Mouse (Mus musculus): ENCODE measurements around the gene Tsnax.

The Tsnax gene

DNA sequence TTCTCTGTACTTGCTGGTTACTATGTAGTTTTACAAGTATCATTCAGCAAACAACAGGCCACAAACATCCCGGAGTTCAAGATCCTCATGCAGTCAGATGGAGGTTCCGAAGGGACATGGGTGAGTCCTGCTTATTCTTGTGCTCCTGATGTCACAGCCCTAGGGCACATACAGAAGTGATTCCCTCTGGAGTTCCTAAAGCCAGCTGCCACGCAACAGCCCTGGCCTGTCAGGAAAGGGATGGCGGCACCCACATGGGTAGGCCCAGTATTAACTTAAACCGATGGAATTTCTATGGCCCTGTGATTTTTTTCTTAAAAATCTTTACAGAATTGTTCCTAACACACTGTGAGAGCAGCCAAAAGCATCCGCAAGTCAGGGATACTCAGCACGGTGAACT, 30.6 kb downstream of the Tsnax start:
- in situ Hi-C loops (cut with MboI, MseI), result no loop called here

DNA sequence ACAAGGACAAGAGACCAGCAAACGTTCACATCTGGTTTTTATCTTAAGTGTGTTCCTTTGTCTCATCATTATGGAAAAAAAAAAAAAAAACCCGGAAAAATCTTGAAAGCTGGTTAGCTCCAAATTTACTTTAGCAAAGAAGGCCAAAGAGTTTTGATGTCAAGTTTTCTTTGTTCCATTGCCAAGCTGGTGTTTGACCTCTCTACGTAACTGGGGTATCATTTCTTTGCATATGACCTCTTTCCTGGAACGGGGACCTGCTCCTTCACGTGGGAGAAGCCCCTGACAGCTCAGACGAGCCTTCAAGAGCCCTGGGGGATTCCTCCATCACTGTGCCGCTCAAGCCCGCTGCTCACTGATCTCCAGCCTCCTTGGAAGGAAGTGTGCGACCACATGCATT, 31.1 kb downstream of the Tsnax start:
- in situ Hi-C loops (cut with MboI, MseI), result no loop called here

DNA sequence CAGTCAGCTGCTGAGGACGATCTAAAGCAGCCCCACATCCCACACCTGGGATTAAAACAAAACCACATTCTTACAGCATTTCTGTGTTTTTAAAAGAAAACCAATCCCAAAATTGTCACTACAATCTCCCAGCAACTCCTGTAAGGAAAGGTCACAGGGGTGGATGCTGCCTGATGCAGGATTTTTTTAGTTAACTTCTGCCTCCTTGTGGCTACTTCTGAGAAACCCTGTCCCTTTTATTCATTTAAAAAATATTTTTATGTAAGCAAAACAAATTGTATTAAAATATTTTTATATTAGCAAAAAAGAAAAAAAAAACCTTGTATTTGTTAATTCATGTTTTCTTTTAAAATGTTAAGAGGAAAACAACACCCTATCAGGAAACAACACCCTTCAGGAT, 33.0 kb downstream of the Tsnax start:
- in situ Hi-C loops (cut with MboI, MseI), result no loop called here

DNA sequence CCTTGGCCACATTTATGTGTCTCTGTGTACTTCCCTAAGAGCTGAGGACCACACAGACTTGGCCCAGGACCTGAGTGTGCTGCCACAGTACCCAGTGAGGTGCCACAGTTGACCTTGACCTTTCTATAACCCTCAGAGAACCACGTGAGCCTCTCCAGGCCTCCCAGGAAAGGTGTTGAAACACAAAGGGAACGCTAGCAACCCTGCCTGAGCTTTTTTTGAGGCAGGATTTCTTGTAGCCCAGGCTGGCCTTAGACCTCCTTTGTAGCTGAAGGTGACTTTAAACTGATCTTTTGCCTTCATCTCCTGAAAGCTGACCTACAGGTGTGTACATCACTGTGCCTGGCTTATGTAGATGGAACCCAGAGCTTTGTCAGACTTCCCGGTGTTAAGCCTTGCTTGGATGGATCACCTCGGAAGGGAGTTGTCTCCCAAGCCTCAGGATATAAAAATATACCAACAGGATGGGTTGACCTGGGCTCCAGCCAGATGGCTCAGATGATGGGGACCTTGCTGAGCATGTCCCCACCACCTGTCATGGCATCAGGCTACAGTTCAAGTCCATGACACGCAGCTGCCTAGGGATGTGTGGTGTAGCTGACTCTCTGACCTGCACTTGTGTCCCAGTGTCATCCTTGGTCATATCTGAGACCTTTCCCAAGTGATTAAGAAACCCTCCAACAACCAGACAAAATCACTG, 36.4 kb downstream of the Tsnax start:
- in situ Hi-C loops (cut with MboI, MseI), result no loop called here

- in situ Hi-C loops (cut with MboI, MseI), result loop anchor here (10.0 kb wide), 1 partner anchor 1835 kb away; no protein-coding TSS in a partner anchor
Observed at GRCm38 (mm10) chr8:125049826-125050225, 37.0 kb downstream of the Tsnax start.

GRCm38 (mm10) chr8:125052026-125052425, 39.2 kb downstream of the Tsnax start:
- in situ Hi-C loops (cut with MboI, MseI), result loop anchor here (10.0 kb wide), 1 partner anchor 1833 kb away; no protein-coding TSS in a partner anchor

DNA sequence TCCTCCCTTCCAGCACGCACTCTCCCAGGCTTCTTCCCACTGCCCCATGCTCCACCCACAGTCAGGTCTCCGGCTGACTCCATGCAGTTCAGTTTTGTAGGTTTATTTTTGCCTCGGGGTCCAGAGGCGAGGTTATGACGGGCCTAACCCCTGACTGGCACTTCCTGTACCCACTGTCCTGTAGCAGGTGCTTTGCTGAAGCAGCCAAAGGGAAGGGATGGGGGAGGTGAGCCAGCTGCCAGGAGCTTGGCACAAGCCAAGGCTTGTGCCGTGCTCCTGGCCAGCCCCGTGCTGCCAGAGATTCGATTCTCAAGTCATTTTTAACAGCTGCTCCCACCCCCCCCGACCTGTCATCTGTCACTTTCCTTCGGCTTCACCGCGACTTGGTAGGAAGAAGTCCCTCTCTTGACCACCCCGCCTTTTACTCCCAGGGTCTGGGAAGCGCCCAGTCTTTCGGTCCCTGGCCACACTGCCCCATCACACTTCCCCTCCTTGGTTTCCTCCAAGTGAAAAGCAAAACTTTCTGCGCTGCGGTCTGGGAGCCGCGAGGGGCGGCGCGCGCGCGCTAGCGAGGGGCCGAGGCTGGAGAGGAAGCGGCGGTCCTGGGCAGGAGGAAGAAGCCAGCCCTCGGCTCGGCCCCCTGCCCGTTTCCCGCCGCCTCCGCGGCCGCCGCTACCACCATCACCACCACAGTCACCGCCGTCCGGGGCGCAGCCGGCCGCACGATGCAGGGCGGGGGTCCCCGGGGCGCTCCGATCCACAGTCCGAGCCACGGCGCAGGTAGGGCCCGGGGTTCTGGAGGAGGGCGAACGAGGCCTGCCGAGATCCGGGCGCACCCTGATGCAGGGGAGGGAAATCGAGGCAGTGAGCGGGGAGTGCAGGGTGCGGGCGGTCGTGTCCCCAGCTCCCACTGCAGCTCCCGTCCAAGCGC, 41.0 kb downstream of the Tsnax start, which contains the start of gene Disc1:
Gene Disc1 (plus strand): TSS at position 691 of the 931 bp plus-strand sequence.
- in situ Hi-C loops (cut with MboI, MseI), result loop anchor here (10.0 kb wide), 1 partner anchor 1831 kb away; no protein-coding TSS in a partner anchor

DNA sequence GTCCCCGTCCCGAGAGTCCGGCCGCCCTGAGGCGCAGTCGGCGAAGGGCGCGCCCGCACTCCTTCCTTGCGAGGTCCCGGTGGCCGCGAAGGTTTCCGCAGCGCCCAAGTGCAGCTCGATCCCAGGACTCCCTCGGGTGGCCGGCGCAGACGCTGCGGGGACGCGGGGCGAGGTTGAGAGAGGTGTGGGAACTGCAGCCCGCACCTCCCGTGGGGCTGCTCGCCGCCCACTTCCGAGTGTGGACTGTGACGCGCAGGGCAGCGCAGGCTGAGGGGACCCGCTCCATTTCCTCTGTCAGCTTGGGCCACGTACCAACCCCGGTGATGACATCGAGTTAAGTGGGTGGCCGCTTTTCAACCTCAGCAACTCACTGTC, 41.6 kb downstream of the Tsnax start:
- in situ Hi-C loops (cut with MboI, MseI), result loop anchor here (10.0 kb wide), 1 partner anchor 1830 kb away; no protein-coding TSS in a partner anchor

DNA sequence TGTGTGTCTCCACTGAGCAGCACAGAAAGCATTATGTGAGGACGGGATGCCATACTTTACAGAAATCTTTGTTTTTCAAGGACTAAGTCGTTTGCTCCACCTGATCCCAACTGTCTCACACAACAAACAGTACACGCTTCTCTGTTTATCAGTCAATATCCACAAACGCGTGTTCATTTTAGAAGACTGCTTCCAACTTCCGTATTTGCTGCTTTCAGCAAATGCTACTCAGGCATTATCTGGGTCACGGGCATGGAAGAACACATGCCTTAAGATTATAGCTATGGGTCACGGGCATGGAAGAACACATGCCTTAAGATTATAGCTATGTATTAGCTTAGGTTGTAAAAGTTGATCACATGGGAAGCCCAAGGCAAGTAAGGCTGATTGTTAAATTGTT, 48.1 kb downstream of the Tsnax start:
- in situ Hi-C loops (cut with MboI, MseI), result loop anchor here (10.0 kb wide), 1 partner anchor 646 kb away; no protein-coding TSS in a partner anchor

DNA sequence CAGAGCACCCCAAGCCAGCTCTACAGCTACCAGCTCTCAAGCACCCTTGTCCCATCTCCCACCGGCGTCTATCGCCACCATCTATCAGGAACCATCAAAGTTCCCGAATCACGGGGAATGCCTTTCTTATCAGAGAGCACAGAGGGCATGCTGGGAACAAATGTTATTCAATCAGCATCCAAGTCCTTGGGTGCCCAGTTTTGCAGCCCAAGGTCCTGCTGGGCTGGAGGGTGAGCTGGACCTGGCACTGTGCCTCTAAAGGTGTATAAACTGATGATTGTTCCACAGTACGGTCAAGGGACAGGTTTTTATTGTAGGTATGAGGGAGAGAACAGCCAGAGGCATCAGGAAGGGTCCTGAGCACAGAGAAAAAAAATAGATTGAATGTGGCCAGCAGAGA, 52.8 kb downstream of the Tsnax start:
- in situ Hi-C loops (cut with MboI, MseI), result loop anchor here (10.0 kb wide), 1 partner anchor 651 kb away; no protein-coding TSS in a partner anchor

DNA sequence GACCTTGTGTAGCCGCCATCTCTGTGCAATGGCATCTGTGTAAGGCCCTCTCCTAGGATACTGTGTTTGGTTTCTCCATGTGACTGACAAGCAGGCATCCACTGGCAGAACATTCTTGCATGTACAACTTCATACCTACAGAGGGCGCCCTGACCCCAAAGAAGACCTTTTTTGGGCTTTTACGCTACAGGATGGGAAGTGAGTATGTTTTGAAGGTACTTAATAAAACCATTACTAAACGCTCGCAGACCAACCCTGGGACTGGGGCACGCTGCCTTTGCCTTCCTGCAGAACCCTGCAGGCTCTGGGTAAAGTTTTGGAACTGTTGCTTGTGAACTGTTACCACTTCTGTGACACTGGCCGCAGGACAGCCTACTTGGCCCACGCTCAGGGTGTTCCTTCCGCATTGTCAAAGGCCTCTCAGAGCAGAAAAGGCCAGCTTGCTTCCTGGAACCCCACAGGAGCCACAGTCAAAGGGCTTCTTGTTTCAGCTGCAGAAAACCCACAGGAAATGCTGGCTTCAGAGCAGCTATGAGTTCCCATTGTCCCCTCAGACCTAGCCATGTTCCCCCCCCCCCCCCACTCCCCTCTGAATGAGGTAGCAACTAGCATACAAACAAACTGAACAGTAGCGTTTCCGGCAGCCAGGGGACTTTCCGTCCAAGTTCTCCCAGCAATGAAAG, 54.3 kb downstream of the Tsnax start:
- in situ Hi-C loops (cut with MboI, MseI), result loop anchor here (10.0 kb wide), 1 partner anchor 652 kb away; no protein-coding TSS in a partner anchor

GRCm38 (mm10) chr8:125067596-125067960, 54.8 kb downstream of the Tsnax start:
- in situ Hi-C loops (cut with MboI, MseI), result loop anchor here (10.0 kb wide), 1 partner anchor 653 kb away; no protein-coding TSS in a partner anchor

DNA sequence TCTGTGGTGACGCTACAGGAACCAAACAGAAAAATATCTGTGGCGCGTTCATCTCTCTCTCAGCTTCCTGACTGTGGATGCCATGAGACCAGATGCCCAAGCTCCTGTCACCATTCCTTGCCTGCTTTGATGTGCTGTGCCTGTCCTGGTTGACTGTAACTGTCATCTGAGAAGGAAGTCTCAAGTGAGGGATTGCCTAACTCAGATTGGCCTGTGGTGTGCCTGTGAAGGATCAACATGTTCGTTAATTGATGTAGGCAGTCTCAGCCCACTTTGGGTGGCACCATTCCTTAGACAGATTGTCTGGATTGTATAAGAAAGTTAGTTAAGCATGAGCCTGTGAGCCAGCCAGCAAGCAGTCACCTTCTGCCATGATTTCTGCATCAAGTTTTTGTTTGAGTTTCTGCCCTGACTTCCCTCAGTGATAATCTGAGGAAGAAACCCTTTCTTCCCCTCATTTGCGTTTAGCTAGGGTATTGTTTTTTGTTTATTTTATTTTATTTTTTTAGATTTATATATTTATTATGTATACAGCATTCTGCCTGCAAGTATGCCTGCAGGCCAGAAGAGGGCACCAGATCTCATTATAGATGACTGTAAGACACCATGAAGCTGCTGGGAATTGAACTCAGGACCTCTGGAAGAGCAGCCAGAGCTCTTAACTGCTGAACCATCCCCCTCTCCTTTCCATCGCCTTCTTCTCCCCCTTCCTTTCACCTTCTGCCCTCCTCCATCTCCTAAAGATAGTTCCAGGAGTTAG, 55.5 kb downstream of the Tsnax start:
- in situ Hi-C loops (cut with MboI, MseI), result loop anchor here (10.0 kb wide), 1 partner anchor 654 kb away; no protein-coding TSS in a partner anchor

DNA sequence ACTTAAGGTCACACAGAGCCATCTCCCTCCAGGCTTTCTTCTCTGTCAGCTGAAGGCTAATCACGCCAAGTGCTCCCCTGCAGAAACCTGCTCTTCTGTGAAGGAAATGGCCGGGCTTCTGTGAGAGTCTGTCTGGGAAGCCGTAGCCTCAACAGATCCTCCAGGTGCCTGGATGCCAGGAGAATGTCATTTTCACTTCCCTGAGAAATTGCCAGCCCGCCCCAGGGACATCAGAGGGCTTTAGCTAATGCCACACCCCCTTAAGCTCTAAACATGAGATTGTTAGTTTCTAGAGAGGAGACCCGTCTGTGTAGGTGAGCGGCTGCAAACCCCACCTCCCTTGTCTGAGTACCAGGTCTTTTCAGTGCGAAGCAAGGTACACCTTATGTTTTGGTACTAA, 56.5 kb downstream of the Tsnax start:
- in situ Hi-C loops (cut with MboI, MseI), result loop anchor here (10.0 kb wide), 1 partner anchor 655 kb away; no protein-coding TSS in a partner anchor

GRCm38 (mm10) chr8:125069733-125070132, 56.9 kb downstream of the Tsnax start:
- in situ Hi-C loops (cut with MboI, MseI), result loop anchor here (5.0 to 10.0 kb wide), 2 partner anchors 58 to 655 kb away; no protein-coding TSS in a partner anchor

GRCm38 (mm10) chr8:125074141-125074540, 61.3 kb downstream of the Tsnax start:
- in situ Hi-C loops (cut with MboI, MseI), result loop anchor here (5.0 kb wide), 1 partner anchor 53 kb away; no protein-coding TSS in a partner anchor

DNA sequence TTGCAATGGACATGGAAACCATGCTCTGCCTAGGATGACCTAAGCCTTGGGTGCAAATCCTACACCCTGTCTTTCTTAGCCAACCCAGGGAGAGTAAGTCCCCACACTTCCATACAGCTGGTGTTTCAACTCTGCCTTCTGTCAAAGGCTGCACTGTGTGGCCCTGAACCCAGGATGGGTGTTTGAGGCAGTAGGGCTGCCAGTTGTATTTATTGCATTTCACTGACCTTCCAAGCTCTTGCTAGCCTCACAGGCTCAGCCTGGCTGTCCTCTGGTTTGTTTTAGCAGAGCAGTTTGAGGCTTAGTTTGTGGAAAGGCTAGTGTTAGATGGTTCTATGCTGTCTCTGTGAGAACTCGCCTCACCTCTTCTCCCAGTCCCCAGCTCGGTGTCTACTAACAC, 61.8 kb downstream of the Tsnax start:
- in situ Hi-C loops (cut with MboI, MseI), result loop anchor here (5.0 kb wide), 1 partner anchor 53 kb away; no protein-coding TSS in a partner anchor

GRCm38 (mm10) chr8:125075389-125075788, 62.6 kb downstream of the Tsnax start:
- in situ Hi-C loops (cut with MboI, MseI), result no loop called here

- in situ Hi-C loops (cut with MboI, MseI), result no loop called here
Observed at GRCm38 (mm10) chr8:125077326-125077725, 64.5 kb downstream of the Tsnax start.

- in situ Hi-C loops (cut with MboI, MseI), result no loop called here
Observed at GRCm38 (mm10) chr8:125078771-125079384, 66.1 kb downstream of the Tsnax start.
